Mouse (Mus musculus) embryo, embryonic 11.5 days (tissue): Measurements from ENCODE around the gene Gpr89.

ENCODE experiments used
- DNase-seq: peaks from one replicate; pipeline ENCODE4 v3.0.0-alpha.2; 2012; ENCODE audit warnings: low read depth, low spot score

Gene Gpr89

GRCm38 (mm10) chr3:96904851-96905541 is at the start of gene Gpr89:
Gene Gpr89, minus strand, starts transcription at chr3:96905346.
- peak; percentile 85 for DNase-seq

GRCm38 (mm10) chr3:96953489-96954233 is 48.5 kb upstream of the Gpr89 start:
- DNase-seq: no peak

- no peak for DNase-seq
These were observed 37.6 kb upstream of the Gpr89 start for GRCm38 (mm10) chr3:96942706-96943105.

GRCm38 (mm10) chr3:96938738-96939137 is 33.6 kb upstream of the Gpr89 start:
- peak; percentile 85 for DNase-seq

DNA sequence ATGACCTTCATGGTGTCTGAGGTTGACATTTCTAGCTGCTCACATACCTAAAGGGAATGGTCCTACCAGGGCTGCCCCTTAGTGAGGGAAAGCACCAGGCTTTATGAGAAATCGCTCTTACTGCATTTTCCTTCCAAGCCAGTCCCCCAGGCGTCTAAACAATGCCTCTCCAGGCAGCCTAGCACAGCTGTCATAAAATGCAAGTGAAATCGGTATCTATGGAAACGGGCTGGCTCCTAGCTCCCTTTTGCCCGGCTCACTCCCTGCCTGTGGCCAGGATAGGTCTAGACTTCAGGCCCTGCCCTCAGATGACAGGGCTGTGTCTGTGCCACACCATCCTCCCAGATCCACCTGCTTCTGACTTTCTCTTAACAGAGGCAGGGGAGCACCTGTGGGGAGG is 32.5 kb upstream of the Gpr89 start:
- no peak for DNase-seq

GRCm38 (mm10) chr3:96936241-96936640 is 31.1 kb upstream of the Gpr89 start:
- peak; percentile 57 for DNase-seq

- no peak for DNase-seq
These were observed 26.1 kb upstream of the Gpr89 start for GRCm38 (mm10) chr3:96931261-96931681.

DNA sequence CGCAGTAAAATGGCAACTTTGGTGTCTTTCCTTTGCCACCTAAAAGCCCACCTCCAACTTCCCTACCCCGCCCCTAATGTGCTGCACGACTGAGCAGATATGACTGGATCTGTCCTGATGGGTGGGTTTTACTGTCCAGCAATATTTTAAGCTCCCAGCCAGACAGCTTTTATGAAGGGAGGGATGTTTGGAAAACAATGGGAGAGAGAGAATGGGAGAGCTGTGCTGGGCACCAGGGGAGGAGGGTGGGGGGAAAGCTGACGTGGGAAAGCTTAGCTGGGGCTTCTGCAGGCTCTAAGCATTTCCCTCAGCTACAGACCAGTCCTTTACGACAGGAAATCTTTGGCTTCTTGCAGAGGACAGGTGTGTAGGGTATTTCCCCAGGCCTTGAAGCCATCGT is 20.8 kb upstream of the Gpr89 start, which contains the start of gene Gja8:
Gja8 (minus strand) TSS at position 101 of the 400 bp plus-strand sequence.
- DNase-seq: no peak

- DNase-seq: no peak
These were observed 19.5 kb upstream of the Gpr89 start for GRCm38 (mm10) chr3:96924631-96925030.

GRCm38 (mm10) chr3:96920991-96921390 is 15.8 kb upstream of the Gpr89 start:
- DNase-seq: no peak

DNA sequence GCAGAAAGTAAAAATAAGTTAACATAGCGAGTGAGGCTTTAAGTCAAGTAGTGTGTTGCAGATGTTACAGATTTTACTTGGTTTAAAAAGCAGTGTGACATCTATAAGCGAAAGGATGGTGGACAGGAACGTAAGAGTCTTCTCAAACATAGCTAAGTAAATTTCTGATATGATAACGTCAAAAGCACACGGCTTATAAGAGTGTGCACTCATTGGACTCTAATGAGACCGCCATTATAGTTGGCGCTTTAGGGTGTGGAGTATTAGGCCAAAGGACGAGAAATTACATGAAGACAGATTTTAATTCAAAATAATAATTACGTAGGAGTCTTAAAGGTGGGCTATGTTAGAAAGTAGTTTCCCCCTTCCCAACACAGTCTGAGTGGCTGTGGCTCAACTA is 446 bp upstream of the Gpr89 start:
- DNase-seq: no peak

GRCm38 (mm10) chr3:96904393-96904792 is 753 bp downstream of the Gpr89 start, which contains the start of gene Gja5:
Gene Gja5, plus strand, starts transcription at chr3:96904693.
- no peak for DNase-seq

DNA sequence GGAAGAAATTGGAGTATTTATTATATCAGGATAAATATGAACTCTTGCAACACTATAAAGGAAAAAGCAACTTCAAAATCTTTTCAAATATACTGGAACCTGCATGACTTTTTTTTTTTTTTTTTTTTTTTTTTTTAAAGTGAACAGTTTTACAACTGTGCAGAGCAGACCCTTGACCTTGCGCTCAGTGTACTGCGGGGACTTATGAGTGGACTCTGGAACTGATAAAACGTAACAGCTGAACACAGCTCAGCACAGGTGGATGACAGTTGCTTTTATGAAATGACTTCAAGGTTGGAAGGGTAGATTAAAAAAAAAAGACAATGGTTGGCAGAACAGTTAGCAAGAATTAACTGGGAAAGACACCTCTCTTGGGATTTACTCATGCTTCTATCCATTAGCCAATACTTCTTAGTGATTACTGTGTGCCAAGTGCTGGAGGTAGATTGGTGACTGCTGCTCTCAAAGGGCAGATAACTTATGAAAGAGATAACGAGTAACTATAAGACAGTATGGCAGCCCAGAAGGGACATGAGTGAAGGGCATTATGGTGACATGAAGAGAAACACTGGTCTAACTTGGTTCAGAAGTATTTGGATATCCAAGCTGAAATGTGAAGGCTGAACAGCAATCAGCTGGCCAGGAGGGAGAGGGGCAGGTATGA is 2.7 kb downstream of the Gpr89 start:
- no peak for DNase-seq

- no peak for DNase-seq
These were observed 21.5 kb downstream of the Gpr89 start for GRCm38 (mm10) chr3:96883690-96884089.

DNA sequence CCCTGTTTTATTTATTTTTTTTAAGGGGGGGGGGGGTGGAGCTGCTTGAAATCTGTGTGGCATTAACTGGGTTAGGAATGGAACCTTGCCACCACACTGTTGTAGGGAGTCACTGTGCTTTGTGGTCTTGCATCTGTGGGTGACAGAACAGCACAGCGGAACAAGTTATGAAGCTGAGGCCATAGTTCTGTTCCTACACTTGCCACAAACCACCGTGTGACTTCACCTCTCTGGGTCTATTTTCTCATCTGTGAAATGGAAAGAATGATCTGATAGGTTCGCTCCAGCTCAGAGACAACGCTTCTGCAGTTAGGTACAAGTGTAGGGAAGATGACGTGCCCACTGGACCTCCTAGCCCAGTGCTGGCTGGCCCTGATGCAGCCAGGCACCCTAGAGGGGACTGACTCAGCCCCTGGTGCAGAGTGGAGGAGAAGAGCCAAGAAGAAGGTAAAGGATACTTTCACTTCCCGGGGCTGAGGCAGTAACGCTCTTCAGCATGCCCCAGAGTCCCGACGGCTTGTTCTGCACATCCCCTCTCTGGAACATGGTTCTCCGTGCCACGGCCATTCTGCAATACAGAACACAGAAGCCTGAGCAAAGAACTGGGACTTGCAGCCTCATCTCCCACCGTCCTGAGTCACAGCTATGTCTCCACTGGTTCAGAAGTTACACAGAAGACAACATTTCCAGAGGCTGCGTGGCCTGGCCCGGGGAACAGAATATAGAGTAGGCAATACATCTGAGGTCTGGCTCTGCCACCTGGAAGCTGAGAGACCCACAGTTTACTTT is 22.9 kb downstream of the Gpr89 start:
- DNase-seq: no peak

GRCm38 (mm10) chr3:96881557-96881956 is 23.6 kb downstream of the Gpr89 start:
- no peak for DNase-seq

DNA sequence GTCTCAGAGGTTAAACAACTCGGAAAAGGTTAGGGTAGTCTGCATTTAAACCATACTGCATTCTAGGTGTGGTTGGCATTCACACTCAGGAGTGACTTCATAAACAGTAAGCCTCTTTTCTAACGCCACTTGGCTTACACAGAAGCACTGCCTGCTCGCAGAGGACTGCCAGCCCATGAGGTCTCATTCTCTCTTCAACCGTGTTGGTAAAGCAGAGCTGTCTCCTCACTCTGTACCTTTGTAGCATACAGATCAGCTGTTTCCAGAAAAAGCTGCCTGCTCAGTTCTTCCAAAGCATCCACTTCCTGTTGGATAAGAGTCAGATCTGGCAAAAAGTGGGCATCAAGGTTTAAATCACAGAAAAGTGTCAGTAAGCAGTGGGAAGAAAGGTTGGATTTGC is 24.8 kb downstream of the Gpr89 start:
- DNase-seq: no peak

DNA sequence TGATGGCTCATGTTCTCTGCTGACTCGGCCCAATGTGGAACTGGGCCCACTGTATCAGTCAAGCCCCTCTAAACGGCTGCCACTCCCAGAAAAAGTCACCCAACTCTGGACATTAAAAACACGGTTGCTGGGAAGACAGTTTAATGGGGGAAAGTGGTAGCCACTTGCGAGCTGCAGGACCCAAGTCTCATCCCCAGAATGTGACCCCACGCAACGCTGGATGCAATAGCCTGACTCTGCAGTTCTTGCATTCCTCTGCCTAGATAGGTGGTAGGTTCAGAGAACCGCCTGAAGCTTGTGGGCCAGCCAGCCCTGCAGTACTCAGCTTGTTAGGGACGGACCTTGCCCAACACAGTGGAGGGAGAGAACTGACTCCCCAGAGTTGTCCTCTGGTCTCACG is 25.6 kb downstream of the Gpr89 start:
- no peak for DNase-seq

DNA sequence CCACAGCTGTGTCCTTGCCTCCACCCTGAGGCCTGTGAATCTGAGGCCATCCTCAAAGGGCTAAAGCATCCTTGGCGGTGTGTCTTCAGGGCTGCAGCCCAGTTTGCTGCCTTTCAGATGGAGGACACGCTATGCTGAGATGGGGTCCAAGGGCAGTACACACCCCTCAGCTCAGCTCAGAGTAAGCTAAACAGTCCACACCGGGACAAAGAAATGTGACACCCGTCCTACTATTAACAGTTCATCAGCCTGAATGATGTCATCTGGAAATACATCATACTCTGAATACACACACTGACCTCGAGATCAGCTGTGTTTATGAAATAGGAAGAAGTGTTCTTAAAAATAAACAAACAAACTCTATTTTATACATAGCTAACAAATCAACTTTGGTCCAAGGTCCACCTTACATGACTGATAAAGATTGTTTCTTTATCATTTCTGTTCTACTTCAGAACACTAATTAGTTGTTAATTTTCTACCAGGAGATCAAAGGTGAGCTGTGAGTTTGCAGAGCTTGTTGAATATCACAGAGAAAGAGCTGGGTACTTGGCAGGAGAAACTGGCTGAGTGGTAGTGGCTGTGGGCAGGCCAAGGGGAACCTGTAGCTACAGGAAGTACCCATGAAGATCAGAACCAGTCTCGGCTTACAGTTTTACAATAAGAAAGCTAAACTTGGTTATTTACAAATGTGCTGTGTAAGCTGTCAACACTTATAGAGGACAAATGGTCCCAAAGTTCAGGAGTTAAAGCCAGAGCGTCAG is 30.2 kb downstream of the Gpr89 start:
- DNase-seq: no peak

DNA sequence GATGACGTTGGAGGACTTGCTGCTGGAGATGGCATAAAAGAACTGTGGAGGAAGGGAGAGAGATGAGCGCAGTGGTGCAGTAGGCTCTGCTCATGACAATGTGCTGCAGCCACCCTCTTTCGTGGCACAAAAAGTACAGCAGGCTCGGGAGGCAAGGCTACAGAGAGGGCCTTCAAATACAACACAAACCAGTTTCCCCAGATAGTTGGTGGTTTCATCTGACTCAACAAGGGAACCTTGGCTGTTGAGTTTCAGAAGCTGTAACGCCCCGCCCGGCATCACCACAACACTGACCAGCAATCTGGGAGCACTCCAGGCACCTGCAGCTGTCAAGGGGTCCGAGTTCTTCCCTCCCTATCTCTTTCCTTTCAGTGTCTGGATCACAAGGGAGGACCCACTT is 32.6 kb downstream of the Gpr89 start:
- no peak for DNase-seq

- no peak for DNase-seq
These were observed 34.1 kb downstream of the Gpr89 start for GRCm38 (mm10) chr3:96871070-96871469.
